Mouse (Mus musculus) splenic B cell, adult 2 months (primary cell): ENCODE data around the gene Gm49373.

ENCODE experiments used
- DNase-seq: peaks from one replicate; pipeline ENCODE4 v3.0.0-alpha.2; 2011; ENCODE audit warnings: low read depth, low spot score
- H3K27me3 ChIP-seq: 2 replicates; pipeline ENCODE4 v1.6.1; 2012; ENCODE audit warnings: mild to moderate bottlenecking, low read length, moderate library complexity, mixed read lengths; ENCODE audit not compliant: control insufficient read depth, poor library complexity, insufficient read depth, severe bottlenecking
- H3K36me3 ChIP-seq: 2 replicates; pipeline ENCODE4 v1.6.1; 2012; ENCODE audit warnings: mild to moderate bottlenecking, low read length, moderate library complexity, mixed read lengths; ENCODE audit not compliant: control insufficient read depth, poor library complexity, insufficient read depth, severe bottlenecking

The Gm49373 gene

DNA sequence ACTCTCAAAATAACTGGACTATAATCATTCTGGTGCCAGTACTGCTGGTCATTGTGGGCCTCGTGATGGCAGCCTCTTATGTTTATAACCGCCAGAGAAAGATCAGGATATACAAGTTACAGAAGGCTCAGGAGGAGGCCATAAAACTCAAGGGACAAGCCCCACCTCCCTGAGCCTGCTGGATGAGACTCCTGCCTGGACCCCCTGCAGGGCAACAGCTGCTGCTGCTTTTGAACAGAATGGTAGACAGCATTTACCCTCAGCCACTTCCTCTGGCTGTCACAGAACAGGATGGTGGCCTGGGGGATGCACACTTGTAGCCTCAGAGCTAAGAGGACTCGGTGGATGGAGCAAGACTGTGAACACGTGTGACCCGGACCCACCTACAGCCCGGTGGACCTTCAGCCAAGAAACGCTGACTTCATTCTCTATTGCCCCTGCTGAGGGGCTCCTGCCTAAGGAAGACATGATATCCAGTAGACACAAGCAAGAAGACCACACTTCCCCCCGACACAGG lies 45.1 kb downstream of the Gm49373 start:
- no peak for DNase-seq
- Histone ChIP-seq H3K36me3 (peaks cover 12% of the 10 kb centered on the region), H3K27me3 (no peaks in the 10 kb centered on the region)

DNA sequence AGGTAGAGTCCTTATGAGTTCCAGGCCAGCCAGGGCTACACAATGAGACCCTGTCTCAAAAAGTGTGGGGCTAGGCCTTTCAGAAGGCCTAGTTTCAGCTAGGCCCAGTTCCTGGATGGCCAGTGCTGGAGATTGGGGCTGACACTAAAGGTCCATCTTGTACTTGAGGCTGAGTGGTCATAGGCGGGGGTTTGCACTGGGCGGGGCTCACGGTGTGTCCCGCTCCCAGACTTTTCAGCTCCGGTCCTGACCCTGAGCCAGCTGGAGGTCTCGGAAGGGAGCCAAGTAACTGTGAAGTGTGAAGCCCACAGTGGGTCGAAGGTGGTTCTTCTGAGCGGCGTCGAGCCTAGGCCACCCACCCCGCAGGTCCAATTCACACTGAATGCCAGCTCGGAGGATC lies 46.0 kb downstream of the Gm49373 start:
- DNase-seq, result no peak
- Histone ChIP-seq H3K27me3 (no peaks in the 10 kb centered on the region), H3K36me3 (peaks cover 13% of the 10 kb centered on the region)

DNA sequence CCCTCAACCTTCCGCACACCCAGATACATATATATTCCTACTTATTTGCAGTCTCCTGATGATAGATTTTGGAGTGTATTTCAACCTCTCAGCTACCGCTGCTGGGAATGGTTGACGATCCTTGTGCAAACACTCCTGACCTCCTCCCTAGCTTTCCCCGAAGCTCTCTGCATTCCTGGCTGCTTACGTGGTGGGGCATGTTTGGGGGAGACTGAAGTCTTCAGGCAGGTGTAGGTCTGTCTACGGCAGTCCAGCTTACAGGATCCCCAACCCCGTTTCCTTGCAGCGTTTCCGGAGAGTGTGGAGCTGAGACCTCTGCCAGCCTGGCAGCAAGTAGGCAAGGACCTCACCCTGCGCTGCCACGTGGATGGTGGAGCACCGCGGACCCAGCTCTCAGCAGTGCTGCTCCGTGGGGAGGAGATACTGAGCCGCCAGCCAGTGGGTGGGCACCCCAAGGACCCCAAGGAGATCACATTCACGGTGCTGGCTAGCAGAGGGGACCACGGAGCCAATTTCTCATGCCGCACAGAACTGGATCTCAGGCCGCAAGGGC lies 47.6 kb downstream of the Gm49373 start:
- Histone ChIP-seq H3K27me3 (no peaks in the 10 kb centered on the region), H3K36me3 (peaks cover 16% of the 10 kb centered on the region)
- no peak for DNase-seq

DNA sequence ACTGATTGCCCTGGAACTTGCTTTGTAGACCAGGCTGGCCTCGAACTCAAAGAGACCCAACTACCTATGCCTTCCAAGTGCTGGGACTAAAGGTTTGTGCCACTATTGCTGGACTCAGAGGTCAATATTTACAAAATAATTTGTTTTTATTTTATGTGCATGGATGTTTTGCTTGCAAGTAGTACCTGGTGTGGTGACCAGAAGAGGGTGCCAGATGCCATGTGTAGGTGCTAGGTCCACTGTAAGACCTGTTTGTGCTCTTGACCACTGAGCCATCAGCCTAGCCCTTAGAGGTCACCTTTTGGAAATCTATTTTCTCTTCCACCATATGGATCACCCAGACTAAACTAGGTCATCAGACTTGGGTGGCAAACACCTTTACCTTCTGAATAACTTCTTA lies 50.2 kb downstream of the Gm49373 start:
- Histone ChIP-seq H3K27me3 (no peaks in the 10 kb centered on the region), H3K36me3 (peaks cover 16% of the 10 kb centered on the region)
- no peak for DNase-seq

DNA sequence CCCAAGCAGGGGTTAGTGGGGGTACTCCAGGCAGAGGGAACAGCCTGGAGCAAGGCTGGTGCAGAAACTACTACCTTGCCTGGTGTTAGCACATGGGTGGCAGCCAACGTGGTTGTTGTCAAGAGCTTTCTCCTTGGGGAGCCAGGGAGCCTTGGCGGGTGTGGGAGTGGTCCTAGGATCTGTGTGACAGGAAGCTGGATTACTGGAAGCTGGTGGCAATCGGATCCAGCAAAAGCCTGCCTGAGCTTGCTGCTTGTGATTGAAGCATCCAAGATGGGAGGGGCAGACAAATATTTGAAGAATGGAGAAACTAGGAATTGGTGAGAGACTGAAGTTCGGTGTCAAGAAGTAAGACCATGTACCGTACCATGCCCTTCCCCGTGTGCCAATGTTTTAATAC lies 50.6 kb downstream of the Gm49373 start:
- no peak for DNase-seq
- peaks cover 15% of the 10 kb centered on the region for H3K36me3 ChIP-seq
- no peaks in the 10 kb centered on the region for H3K27me3 ChIP-seq

DNA sequence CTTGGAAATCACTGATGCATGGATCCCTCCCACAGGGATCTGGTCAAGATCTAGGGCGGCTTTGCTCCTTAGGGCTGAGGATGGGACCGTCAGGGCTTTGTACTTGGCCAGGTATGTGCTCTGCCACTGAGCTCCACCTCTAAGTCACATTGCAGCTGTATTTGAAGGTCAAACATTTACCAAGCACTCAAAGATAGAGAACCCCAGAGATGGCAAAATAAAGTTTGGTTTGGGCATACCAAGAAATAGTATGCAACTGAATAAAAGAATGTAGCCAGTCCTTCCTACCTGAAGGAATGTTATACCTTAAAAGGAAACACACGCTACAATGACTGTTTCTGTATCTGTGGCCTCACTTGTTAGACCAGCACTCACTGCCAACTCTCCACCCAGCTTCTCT lies 51.5 kb downstream of the Gm49373 start:
- no peak for DNase-seq
- Histone ChIP-seq H3K36me3 (peaks cover 13% of the 10 kb centered on the region), H3K27me3 (no peaks in the 10 kb centered on the region)

DNA sequence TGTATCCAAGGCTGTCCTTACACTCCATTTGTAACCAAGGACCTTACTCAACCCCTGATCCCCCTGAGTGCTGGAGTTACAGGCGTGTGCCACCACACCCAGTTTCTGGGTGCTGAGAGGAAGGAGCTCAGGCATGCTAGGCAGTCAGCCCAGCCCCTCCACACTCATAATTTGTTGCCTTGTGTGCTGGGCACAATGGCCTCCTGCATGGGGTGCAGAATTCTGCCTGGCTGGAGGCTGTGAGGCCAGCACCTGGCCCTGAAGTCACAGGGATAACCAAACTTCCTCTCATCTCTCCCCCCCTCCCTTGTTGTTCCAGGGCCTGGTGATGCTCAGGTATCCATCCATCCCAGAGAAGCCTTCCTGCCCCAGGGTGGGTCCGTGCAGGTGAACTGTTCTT lies 54.3 kb downstream of the Gm49373 start:
- Histone ChIP-seq H3K36me3 (peaks cover 6% of the 10 kb centered on the region; the same call in 1 of the 2 replicates), H3K27me3 (no peaks in the 10 kb centered on the region)
- no peak for DNase-seq

DNA sequence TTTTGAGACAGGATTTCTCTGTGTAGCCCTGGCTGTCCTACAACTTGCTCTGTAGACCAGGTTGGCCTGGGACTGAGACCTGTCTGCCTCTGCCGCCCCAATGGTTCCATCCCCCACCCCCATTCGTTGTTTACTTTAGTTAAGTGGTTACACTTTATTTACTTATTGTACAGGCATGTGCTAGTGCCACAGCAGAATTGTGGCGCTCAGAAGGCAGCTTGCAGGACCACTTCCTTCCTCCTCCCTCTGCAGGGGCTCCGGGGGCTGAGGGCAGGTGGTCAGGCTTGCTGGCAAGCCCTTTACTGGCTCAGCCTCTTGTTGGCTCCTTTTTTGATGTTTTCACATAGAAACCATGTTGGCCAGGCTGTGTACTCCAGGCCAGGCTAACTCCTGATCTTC lies 55.7 kb downstream of the Gm49373 start:
- Histone ChIP-seq H3K36me3 (peaks cover 6% of the 10 kb centered on the region; the same call in 1 of the 2 replicates), H3K27me3 (no peaks in the 10 kb centered on the region)
- no peak for DNase-seq

DNA sequence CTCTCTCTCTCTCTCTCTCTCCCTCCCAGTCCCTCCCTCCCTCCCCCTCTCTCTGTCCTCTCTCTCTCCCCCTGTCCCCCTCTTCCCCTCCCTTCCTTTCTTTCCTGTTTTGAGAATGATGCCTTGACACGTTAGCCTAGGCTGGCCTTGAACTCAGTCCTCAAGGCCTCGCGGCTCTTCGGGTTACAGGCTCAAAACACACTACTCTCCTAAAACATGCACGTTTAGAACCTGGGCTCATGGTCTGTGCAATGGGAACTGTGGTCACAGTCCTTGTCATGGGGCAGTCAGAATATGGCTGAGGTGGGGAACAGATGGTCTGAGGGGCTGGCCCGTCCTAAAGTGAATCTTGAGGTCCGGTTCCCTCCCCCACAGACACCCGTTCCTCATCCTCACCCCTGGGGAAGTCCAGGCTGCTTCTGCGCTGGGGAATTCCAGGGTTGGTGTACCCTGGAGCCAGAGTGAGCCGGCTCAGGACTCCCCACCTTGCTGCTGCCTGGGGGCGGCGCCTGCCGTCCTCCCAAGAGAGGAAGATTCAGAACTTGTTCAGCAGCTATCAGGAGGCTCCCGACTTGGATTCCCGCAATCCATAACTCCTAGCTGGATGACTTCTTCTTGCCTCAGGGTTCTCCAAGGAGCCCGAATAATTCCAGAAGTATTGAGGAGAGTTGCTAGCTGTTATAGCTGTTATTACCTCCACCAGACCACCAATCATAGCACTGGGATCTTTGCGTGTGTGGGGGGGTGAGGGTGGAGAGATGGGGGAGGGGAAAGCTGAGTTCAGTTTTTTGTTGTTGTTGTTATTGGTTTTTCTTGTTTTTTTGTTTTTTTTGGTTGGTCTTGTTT lies 56.3 kb downstream of the Gm49373 start:
- peak; percentile 60 for DNase-seq
- Histone ChIP-seq H3K36me3 (peaks cover 3% of the 10 kb centered on the region; the same call in 1 of the 2 replicates), H3K27me3 (no peaks in the 10 kb centered on the region)

DNA sequence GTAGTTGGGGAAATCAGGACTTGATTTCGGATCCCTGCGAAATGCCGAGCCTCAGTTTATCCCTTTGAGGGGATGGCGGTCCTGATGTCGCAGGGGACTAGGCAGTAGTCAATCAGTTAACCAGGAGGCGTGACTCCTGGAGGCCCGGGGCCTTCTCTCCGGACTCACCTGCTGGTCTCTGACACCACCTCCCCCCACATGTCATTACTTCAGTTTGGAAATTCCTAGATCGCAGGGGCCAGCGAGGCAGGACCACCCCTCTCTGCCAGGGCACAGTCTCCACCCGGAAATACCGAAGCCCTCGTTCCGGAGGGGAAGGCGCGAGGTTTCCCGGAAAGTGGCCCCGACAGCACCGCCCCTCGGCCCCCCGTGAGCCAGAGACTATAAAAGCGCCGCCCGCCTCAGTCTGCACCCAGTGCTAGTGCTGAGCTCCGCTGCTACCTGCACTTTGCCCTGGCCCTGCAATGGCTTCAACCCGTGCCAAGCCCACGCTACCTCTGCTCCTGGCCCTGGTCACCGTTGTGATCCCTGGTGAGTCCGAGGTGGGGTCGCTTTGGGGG lies 57.2 kb downstream of the Gm49373 start, which contains the start of gene Icam1:
Gene Icam1 (plus strand): TSS at position 415 of the 560 bp plus-strand sequence.
- Histone ChIP-seq H3K27me3 (no peaks in the 10 kb centered on the region), H3K36me3 (0 out of 2 replicates have a peak, but pooled peaks cover 3% of the 10 kb centered on the region)
- DNase-seq, result peak; percentile 81

DNA sequence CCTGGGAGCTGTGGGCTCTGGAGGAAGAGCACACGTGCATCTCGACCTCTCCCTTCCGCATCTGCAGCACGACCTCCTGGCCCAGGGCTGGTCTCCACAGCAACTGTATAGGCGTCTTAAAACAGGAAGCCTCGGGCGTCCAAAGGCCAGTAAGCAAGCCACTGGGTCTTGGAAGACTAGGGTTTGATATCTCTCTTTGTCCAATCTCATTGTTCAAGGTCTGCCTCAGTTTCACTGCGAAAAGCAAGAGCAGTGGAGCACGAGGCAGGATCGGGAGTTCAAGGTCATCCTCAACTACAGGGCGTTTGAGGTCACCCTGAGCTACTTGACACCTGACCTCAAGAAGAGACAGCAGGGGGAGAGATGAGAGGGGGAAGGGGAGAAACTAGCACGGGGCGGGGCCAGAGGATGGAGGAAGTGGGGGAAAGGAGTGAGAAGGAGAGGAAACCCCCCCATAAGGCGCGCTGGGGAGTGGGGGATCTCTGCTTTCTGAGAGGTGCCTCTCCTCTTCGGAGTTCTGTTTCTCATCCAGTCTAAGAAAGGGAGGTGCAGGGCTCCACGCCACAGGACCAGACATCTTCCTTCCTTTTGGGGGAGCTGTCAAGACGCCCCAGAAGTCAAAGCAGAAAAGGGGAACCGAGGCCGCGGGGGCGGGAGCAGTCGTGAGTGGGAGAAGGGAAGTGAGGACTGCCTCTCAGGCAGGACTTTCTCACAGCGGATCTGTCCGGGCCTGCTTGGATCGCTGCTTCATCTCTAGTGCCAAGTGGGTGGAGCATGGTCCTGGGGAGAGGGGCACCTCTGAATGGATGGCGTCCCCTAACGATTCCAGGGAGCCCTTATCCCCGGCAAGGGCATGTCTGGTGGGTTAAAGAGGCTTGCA lies 58.0 kb downstream of the Gm49373 start:
- DNase-seq, result peak; percentile 90
- Histone ChIP-seq H3K36me3 (0 out of 2 replicates have a peak, but pooled peaks cover 3% of the 10 kb centered on the region), H3K27me3 (no peaks in the 10 kb centered on the region)
